Mouse (Mus musculus): ENCODE measurements around the gene Bmi1.

Gene Bmi1

GRCm38 (mm10) chr2:18676936-18677491 is at the start of gene Bmi1:
Gene Bmi1, plus strand, starts transcription at chr2:18677018.
- DNase-seq (ENCODE audit: low spot score in 2 of 2) = peak in 1 of 2 experiments; percentile 55

GRCm38 (mm10) chr2:18630547-18630946 is 46.3 kb upstream of the Bmi1 start:
- no peak for DNase-seq (ENCODE audit: low spot score in 2 of 2)

- peak; percentile 35 to 95 for DNase-seq (ENCODE audit: low spot score in 2 of 2)
Observed at GRCm38 (mm10) chr2:18635052-18635451, 41.8 kb upstream of the Bmi1 start.

DNA sequence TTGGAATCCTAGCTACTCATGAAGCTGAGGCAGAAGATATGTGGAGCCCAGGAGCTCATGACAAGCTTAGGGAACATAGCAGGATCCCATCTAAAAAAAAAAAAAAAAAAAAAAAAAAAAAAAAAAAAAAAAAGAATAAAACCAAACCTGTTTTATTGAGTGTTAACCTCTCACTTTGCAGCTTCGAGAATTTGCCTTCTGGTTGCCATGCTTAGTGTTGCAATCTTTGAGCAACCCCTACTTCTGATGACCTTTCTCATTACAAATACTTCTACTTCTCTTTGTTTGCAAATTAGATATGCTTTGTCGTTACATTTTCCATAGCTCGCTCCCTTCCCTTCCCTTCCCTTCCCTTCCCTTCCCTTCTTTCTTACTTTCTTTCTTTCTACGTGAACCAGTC is 28.3 kb upstream of the Bmi1 start:
- no peak for DNase-seq (ENCODE audit: low spot score in 2 of 2)

GRCm38 (mm10) chr2:18654821-18655220 is 22.0 kb upstream of the Bmi1 start:
- no peak for DNase-seq (ENCODE audit: low spot score in 2 of 2)

GRCm38 (mm10) chr2:18664003-18664402 is 12.8 kb upstream of the Bmi1 start:
- no peak for DNase-seq (ENCODE audit: low spot score in 2 of 2)

- DNase-seq (ENCODE audit: low spot score in 2 of 2) = no peak
Observed at GRCm38 (mm10) chr2:18671041-18671440, 5.8 kb upstream of the Bmi1 start.

DNA sequence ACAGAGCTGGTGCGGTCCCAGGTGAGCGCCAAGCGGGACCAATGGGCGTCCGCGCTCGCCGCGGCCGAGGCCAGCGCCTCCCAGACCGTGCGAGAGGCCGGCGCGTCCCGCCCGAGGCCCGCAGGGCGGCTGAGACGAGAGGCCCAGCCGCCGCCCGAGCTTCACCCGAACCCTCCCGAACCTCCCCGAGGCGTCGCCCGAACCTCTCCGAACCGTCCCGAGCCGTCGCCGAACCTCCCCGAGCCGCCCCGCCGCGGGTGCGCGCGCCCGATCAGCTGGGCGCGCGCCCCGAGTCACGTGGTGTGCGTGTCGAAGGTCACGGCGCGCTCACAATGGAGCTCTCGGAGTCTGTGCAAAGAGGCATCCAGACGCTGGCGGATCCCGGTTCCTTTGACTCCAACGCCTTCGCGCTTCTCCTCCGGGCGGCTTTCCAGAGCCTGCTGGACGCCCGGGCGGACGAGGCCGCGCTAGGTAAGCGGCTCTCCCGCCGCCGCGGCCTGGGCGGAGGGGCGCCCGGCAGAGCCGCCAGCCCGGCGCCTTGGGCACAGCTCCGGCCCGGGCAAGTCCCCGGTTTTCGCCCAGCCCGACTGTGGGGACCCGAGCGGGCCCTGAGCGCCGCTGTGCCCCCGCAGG is 4.6 kb upstream of the Bmi1 start, which contains the start of gene Commd3:
Commd3 (plus strand) TSS at position 252 of the 633 bp plus-strand sequence.
- DNase-seq (ENCODE audit: low spot score in 2 of 2) = peak; percentile 79 to 96

GRCm38 (mm10) chr2:18672766-18673164 is 4.1 kb upstream of the Bmi1 start:
- peak in 1 of 2 experiments; percentile 30 for DNase-seq (ENCODE audit: low spot score in 2 of 2)

- DNase-seq (ENCODE audit: low spot score in 2 of 2) = no peak
Observed at GRCm38 (mm10) chr2:18673766-18674165, 3.1 kb upstream of the Bmi1 start.

GRCm38 (mm10) chr2:18674193-18674902 is 2.5 kb upstream of the Bmi1 start:
- DNase-seq (ENCODE audit: low spot score in 2 of 2) = no peak

GRCm38 (mm10) chr2:18675681-18676456 is 949 bp upstream of the Bmi1 start:
- no peak for DNase-seq (ENCODE audit: low spot score in 2 of 2)

DNA sequence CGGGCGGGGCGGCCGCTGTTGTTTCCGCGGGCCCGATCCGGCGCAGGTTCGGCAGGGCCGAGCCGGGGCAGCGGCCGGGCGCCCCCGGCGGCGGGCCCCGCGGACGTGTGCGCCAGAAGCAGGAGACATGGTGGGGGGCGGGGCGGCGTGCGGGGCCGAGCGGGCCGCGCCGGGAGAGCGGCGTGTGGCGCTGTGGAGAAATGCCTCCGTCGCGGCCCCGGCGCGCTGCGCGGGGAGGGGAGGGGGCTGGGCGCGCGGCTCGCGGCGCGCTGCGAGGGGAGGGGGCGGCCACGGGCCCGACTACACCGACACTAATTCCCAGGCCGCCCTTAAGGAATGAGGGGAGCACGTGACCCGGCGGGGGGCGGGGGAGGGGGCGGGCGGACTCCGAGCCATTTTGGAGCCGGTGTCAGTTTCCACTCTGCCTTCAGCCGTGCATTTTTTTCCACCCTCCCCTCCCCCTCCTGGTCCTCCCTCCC is 322 bp upstream of the Bmi1 start:
- DNase-seq (ENCODE audit: low spot score in 2 of 2) = peak; percentile 31 to 58

DNA sequence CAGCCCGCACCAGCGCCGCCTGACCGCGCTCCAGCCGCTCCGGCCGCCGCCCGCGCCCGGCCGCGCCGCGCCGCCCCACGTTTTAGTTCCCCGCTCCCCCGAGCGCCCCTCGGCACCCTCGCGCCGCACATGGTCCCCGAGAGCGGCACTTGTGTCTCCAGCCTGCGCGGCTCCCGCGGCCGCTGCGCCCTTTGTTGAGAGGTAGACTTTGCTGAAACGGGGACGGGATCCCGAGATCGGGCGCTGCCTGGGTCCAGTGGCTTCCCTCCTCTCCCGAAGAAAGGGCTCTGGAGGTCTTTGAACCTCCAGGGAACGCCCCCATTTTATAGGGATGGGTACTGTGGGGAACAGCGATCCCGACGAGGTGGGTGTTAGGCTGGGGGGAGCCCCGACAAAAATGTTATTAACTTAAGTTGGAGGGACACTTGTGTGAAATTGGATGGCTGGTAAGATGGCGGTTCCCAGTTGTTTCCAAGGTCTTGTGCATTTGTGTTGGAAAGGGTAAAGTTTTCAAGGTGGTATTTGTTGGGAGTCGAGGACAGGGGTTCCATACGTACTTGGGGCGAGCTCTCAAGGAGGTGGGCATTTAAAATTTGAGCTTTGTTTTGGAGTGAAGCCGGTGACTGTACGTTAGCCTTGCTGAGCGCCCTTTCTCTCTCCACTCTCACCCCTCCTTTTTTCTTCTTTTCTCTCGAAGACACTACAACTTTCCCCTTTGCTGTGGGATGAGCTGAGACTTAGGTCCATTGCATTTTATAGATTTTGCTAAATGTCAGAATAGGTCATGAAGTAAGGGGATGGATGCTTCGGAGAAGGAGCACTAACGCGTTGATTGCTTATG is 1.0 kb downstream of the Bmi1 start:
- DNase-seq (ENCODE audit: low spot score in 2 of 2) = no peak

DNA sequence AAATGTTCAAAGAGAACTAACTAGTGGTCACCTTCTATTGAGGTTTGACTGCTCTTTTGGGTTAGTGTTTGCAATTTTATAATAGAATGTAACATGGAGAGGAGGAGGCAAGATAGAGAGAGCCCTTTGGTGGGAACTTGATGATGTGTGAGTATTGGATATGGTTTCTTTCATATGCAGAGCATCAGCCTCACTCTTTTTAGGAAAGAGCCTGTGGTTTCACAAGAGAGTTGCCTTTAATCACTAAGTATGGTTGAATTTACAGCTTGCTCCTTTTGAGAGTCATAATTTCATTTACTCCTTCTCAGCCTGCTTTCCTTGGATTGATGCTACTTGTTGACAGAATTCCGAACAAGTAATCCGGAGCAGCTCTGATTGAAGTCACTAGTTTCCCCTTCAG is 2.9 kb downstream of the Bmi1 start:
- no peak for DNase-seq (ENCODE audit: low spot score in 2 of 2)

- DNase-seq (ENCODE audit: low spot score in 2 of 2) = no peak
Observed at GRCm38 (mm10) chr2:18680501-18680900, 3.7 kb downstream of the Bmi1 start.

- DNase-seq (ENCODE audit: low spot score in 2 of 2) = peak in 1 of 2 experiments; percentile 56
Observed at GRCm38 (mm10) chr2:18680961-18681360, 4.1 kb downstream of the Bmi1 start.

DNA sequence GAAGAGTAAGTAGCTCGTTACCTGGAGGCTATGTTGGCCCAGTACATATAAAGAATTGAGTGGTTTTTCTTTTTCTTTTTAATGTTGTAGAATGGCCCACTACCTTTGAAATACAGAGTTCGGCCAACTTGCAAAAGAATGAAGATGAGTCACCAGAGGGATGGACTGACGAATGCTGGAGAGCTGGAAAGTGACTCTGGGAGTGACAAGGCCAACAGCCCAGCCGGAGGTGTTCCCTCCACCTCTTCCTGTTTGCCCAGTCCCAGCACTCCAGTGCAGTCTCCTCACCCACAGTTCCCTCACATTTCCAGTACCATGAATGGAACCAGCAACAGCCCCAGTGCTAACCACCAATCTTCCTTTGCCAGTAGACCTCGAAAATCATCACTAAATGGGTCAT is 7.2 kb downstream of the Bmi1 start:
- no peak for DNase-seq (ENCODE audit: low spot score in 2 of 2)

DNA sequence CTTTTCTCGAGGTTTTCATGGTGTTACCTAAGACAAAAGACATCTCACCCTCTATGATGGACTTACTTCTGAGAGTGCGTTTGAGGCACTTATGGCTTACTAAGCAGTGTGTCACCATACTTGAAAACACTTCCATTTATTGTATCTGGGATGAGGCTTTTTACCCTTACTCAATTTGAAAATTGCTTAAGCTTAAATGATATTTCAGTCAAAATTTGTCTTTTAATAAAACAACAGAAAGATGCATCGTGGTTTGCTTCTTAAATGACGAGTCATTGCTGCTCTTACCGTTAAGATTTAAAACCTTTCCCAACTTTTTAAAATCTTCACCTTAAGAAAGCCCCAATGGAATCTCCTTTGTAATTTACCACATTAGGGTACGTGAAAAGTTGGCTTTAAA is 9.6 kb downstream of the Bmi1 start:
- DNase-seq (ENCODE audit: low spot score in 2 of 2) = no peak

DNA sequence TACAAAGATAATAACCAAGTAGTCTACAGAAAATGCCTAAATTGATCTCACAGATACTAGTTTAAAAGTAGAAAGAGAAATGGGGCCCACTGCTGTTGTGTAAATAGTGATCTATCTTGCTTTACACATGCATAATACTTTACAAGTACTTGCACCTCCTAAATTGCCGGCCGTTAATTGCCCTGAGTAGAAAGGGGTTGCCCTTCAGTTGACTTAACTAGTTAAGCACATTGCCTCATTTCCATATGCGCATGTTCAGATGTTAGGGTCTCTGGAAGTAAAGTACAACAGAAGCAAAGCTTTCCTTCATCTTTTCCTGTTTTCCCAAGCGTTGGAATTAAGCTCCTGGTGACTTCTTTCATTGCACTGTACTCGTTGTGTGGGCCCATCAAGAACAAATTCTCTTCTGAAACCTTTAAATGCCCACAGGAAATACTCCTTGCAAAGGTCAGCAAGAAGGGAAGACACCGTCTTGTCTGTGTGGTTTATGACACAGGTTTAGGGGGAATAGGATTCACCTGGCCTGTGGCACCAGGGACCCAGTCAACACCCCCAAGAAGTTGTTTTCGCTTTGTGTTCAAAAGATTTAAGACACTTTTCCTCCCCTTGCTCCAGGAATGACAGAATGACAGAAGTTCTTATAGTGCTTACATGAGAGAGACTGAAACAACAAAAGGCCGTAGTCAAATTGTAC is 10.2 kb downstream of the Bmi1 start:
- no peak for DNase-seq (ENCODE audit: low spot score in 2 of 2)
